Mouse (Mus musculus): Measurements from ENCODE around the gene Gpr152. TPM values are rescaled to one million over a fixed set of nuclear protein-coding genes. Genes with fewer than 3 reads are reported as not detected.

Gene Gpr152
- polyA plus RNA-seq, 1 experiment from 2014 or later: not detected

GRCm38 (mm10) chr19:4149764-4150461 is 10.3 kb downstream of the Gpr152 start:
- H3K9ac ChIP-seq (ENCODE audit: low read length): no peak overlapping the region
- H3K4me2 ChIP-seq (ENCODE audit: low read depth, low read length): peak overlapping the region; percentile 76
- H3K4me1 ChIP-seq (ENCODE audit: control insufficient read depth, insufficient read depth, low read length): peaks cover 12% of the 10 kb centered on the region
- no peaks in the 10 kb centered on the region for H3K27me3 ChIP-seq (ENCODE audit: control insufficient read depth, insufficient read depth, low read length)
- H3K4me3 ChIP-seq (ENCODE audit: low read length): peak overlapping the region; percentile 83
- 87% methylated on average over 17 of the region's 17 CpGs for WGBS
- peaks cover 12% of the 10 kb centered on the region for H3K36me3 ChIP-seq (ENCODE audit: control insufficient read depth, insufficient read depth)
- no peak for ATAC-seq (replicated peaks; ENCODE audit: extremely low read depth, insufficient read depth, low FRiP score)
- no peak overlapping the region for H3K27ac ChIP-seq (ENCODE audit: low read length)
- no peaks in the 10 kb centered on the region; the same call in 1 of the 2 replicates for H3K9me3 ChIP-seq (replicated peaks; ENCODE audit: control insufficient read depth, low read length)

DNA sequence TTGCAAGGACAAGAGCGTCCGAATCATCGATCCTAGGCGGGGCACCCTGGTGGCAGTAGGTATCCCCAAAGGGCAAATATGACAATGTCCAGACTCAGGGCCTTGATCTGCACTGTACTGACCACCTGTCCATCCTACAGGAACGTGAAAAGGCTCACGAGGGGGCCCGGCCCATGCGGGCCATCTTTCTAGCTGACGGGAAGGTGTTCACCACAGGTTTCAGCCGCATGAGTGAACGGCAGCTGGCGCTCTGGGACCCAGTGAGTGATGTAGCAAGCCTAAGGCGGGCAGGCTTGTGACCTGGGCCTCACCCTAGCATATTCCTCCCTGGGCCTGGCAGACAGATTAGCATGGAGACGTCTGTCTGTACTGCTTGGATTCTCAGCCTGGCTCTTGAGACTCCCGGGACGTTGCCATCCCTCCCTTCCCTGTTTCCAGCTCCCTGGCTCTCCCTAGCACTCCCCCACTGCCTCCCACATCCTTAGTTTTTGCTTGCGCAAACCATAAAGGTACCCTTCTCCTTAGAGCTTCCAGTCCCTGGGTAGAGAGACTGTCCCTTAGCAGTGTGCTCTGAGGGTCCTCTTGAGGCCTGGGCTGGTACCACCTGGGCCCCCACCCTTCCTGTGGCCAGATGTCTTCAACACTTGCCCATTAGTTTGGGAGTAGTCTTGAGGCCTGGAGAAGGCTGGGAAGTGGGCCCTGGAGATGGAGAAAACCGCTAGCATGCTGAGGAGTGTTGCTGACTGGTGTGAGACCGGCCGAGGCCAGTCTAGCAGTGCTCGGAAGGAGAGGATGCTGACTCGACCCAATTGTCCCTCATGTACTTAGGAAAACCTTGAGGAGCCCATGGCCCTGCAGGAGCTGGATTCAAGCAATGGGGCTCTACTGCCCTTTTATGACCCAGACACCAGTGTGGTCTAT is 11.2 kb downstream of the Gpr152 start:
- Histone ChIP-seq H3K36me3 (ENCODE audit: control insufficient read depth, insufficient read depth) (peaks cover 12% of the 10 kb centered on the region), H3K4me1 (ENCODE audit: control insufficient read depth, insufficient read depth, low read length) (peaks cover 12% of the 10 kb centered on the region), H3K4me2 (ENCODE audit: low read depth, low read length) (no peak overlapping the region), H3K9me3 (replicated peaks; ENCODE audit: control insufficient read depth, low read length) (no peaks in the 10 kb centered on the region; the same call in 1 of the 2 replicates), H3K27ac (ENCODE audit: low read length) (no peak overlapping the region), H3K27me3 (ENCODE audit: control insufficient read depth, insufficient read depth, low read length) (no peaks in the 10 kb centered on the region), H3K4me3 (ENCODE audit: low read length) (no peak overlapping the region), H3K9ac (ENCODE audit: low read length) (no peak overlapping the region)
- 86% methylated on average over 22 of the region's 22 CpGs for WGBS
- no peak for ATAC-seq (replicated peaks; ENCODE audit: extremely low read depth, insufficient read depth, low FRiP score)

DNA sequence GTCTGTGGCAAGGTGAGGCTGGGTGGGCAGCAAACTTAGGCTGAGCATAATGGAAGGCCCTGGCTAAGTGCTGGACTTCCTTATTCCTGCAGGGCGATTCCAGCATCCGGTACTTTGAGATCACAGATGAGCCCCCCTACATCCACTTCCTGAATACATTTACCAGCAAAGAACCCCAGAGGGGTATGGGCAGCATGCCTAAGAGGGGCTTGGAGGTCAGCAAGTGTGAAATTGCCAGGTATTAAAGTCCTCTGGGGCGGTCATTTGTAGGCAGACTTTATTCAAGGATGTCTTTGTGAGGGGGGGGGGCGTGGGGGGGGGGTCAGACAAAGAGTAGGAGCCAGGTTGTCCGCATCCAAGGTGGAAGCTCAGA is 11.9 kb downstream of the Gpr152 start:
- no peak overlapping the region for H3K4me3 ChIP-seq (ENCODE audit: low read length)

GRCm38 (mm10) chr19:4151898-4152297 is 12.3 kb downstream of the Gpr152 start:
- WGBS: 86% methylated on average over 5 of the region's 5 CpGs
- Histone ChIP-seq H3K27ac (ENCODE audit: low read length) (no peak overlapping the region), H3K27me3 (ENCODE audit: control insufficient read depth, insufficient read depth, low read length) (no peaks in the 10 kb centered on the region), H3K9me3 (replicated peaks; ENCODE audit: control insufficient read depth, low read length) (no peaks in the 10 kb centered on the region), H3K4me3 (ENCODE audit: low read length) (no peak overlapping the region), H3K36me3 (ENCODE audit: control insufficient read depth, insufficient read depth) (peaks cover 14% of the 10 kb centered on the region), H3K4me2 (ENCODE audit: low read depth, low read length) (no peak overlapping the region), H3K9ac (ENCODE audit: low read length) (no peak overlapping the region), H3K4me1 (ENCODE audit: control insufficient read depth, insufficient read depth, low read length) (peaks cover 12% of the 10 kb centered on the region)
- ATAC-seq (replicated peaks; ENCODE audit: extremely low read depth, insufficient read depth, low FRiP score): no peak

More for the DNA sequence above, 11.9 kb downstream of the Gpr152 start:
- peaks cover 12% of the 10 kb centered on the region for H3K36me3 ChIP-seq (ENCODE audit: control insufficient read depth, insufficient read depth)
- no peaks in the 10 kb centered on the region for H3K27me3 ChIP-seq (ENCODE audit: control insufficient read depth, insufficient read depth, low read length)
- no peak overlapping the region for H3K4me2 ChIP-seq (ENCODE audit: low read depth, low read length)
- H3K9me3 ChIP-seq (replicated peaks; ENCODE audit: control insufficient read depth, low read length): no peaks in the 10 kb centered on the region
- no peak for ATAC-seq (replicated peaks; ENCODE audit: extremely low read depth, insufficient read depth, low FRiP score)
- H3K27ac ChIP-seq (ENCODE audit: low read length): no peak overlapping the region
- no peak overlapping the region for H3K9ac ChIP-seq (ENCODE audit: low read length)
- H3K4me1 ChIP-seq (ENCODE audit: control insufficient read depth, insufficient read depth, low read length): peaks cover 12% of the 10 kb centered on the region
- 92% methylated on average over 4 of the region's 5 CpGs for WGBS

DNA sequence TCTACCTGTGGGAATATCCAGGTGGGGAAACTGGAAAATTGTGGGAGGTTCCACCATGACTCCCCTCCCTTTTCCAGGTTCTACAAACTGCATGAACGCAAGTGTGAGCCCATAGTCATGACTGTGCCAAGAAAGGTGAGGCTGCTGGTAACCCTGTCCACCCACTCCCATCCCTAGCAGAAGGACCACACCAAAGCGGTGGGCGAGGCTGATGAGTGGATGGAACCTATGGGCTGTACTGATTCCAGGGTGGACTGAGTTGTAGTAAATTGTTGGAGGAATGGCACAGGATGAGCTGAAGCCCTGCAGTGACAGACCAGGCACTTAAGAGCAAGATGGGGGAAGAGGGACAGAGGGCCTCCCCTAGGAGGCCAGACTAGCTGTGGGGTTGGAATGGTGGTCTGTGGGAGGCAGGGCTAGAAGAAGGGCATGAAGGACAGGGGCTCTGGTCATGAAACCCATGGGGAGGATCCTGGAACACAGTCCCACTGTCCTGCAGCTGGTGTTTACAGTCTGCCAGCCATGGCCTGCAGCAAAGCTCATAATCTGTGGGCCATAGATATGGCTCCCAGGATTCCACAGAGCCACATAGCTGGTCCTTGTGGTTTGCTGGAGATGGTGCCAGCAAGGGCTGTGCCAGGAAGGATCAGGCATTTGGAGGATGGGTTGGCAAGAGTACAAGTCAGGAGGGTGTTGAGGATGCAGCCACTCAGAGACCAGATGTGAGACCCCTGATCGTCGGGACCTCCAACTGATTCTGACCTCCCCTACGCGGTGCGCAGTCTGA is 13.1 kb downstream of the Gpr152 start:
- Histone ChIP-seq H3K4me1 (ENCODE audit: control insufficient read depth, insufficient read depth, low read length) (peaks cover 12% of the 10 kb centered on the region), H3K4me2 (ENCODE audit: low read depth, low read length) (no peak overlapping the region), H3K27ac (ENCODE audit: low read length) (no peak overlapping the region), H3K9me3 (replicated peaks; ENCODE audit: control insufficient read depth, low read length) (no peaks in the 10 kb centered on the region), H3K9ac (ENCODE audit: low read length) (no peak overlapping the region), H3K4me3 (ENCODE audit: low read length) (no peak overlapping the region), H3K27me3 (ENCODE audit: control insufficient read depth, insufficient read depth, low read length) (no peaks in the 10 kb centered on the region), H3K36me3 (ENCODE audit: control insufficient read depth, insufficient read depth) (peaks cover 19% of the 10 kb centered on the region)
- WGBS: 87% methylated on average over 8 of the region's 8 CpGs
- ATAC-seq (replicated peaks; ENCODE audit: extremely low read depth, insufficient read depth, low FRiP score): no peak

- 56% methylated on average over 11 of the region's 11 CpGs for WGBS
- H3K4me3 ChIP-seq (ENCODE audit: low read length): no peak within 1 kb of the TSS; the same call in 1 of the 2 replicates
- no peaks in the 10 kb centered on the region for H3K27me3 ChIP-seq (ENCODE audit: control insufficient read depth, insufficient read depth, low read length)
- peaks cover 12% of the 10 kb centered on the region for H3K4me1 ChIP-seq (ENCODE audit: control insufficient read depth, insufficient read depth, low read length)
- ATAC-seq (replicated peaks; ENCODE audit: extremely low read depth, insufficient read depth, low FRiP score): no peak
- no peaks in the 10 kb centered on the region for H3K9me3 ChIP-seq (replicated peaks; ENCODE audit: control insufficient read depth, low read length)
- peaks cover 20% of the 10 kb centered on the region for H3K36me3 ChIP-seq (ENCODE audit: control insufficient read depth, insufficient read depth)
- no peak within 1 kb of the TSS for H3K4me2 ChIP-seq (ENCODE audit: low read depth, low read length)
- H3K9ac ChIP-seq (ENCODE audit: low read length): no peak within 1 kb of the TSS
- no peak within 1 kb of the TSS for H3K27ac ChIP-seq (ENCODE audit: low read length)
These were observed 13.7 kb downstream of the Gpr152 start, which contains the start of gene Ptprcap for GRCm38 (mm10) chr19:4153232-4153654. Gene Ptprcap (plus strand): TSS chr19:4153604.

DNA sequence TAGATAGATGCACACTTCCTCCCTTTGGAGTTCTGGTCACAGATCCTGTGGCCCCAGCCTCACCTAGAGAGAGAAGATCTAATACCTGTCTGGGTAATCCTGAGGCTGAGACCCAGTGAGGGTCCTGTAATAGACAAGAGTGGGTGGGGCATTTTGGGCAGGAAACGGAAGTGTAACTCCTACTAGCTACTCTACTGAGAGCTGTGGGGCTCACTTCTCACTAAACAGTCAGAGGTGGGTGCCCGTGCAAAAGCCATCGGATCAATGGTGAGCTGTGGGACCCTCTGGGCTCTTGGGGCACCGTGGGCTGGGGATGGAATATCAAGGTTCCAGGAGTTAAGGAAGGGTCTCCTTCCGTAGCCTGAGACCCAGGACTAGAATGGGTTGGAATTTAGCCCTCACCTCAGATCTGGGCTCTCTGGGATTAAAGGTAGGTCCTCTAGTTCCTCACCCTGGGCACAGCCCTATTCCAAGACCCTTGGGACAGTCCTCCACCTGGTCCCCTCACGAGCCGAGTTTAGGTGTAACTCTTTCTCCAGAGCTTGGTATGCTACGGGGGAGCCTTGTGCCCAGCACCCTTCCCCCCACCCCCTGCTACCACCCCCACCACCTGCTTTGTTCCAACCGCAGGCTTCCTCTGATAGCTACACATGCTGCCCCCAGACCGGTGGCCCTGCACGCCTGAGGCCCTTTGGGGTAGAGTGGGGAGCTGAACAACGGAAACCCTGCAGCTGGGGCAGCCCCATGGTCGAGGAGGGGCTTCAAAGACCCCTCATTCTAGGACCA is 15.0 kb downstream of the Gpr152 start:
- peaks cover 28% of the 10 kb centered on the region for H3K36me3 ChIP-seq (ENCODE audit: control insufficient read depth, insufficient read depth)

More for the DNA sequence above, 15.0 kb downstream of the Gpr152 start:
- Histone ChIP-seq H3K4me2 (ENCODE audit: low read depth, low read length) (0 out of 2 replicates have a peak overlapping the region, but pooled peaks have one; percentile 5), H3K27ac (ENCODE audit: low read length) (peak overlapping the region; percentile 41), H3K4me1 (ENCODE audit: control insufficient read depth, insufficient read depth, low read length) (peaks cover 6% of the 10 kb centered on the region), H3K27me3 (ENCODE audit: control insufficient read depth, insufficient read depth, low read length) (no peaks in the 10 kb centered on the region), H3K9me3 (replicated peaks; ENCODE audit: control insufficient read depth, low read length) (no peaks in the 10 kb centered on the region), H3K9ac (ENCODE audit: low read length) (peak overlapping the region; percentile 51), H3K4me3 (ENCODE audit: low read length) (peak overlapping the region; percentile 32)
- ATAC-seq (replicated peaks; ENCODE audit: extremely low read depth, insufficient read depth, low FRiP score): no peak
- WGBS: 63% methylated on average over 13 of the region's 13 CpGs

Measured in heart, embryonic 16.5 days (tissue).